Mouse (Mus musculus) bone marrow macrophage, adult 2 months (primary cell): ENCODE measurements at regions not wholly inside any gene's neighbourhood (a gene's known extent, or its start where the extent isn't known, plus 50 kb on each side); places are given as distances from the start of the nearest gene placed in this dataset.

Source experiments
- CTCF ChIP-seq: IDR thresholded peaks from 2 replicates; pipeline ENCODE4 v1.5.1; 2012; ENCODE audit warnings: low read depth, mild to moderate bottlenecking, low read length, moderate library complexity
- POLR2A ChIP-seq: IDR thresholded peaks from 2 replicates; pipeline ENCODE4 v1.6.1; 2012; ENCODE audit warnings: mild to moderate bottlenecking, low read depth, low read length, borderline replicate concordance

DNA sequence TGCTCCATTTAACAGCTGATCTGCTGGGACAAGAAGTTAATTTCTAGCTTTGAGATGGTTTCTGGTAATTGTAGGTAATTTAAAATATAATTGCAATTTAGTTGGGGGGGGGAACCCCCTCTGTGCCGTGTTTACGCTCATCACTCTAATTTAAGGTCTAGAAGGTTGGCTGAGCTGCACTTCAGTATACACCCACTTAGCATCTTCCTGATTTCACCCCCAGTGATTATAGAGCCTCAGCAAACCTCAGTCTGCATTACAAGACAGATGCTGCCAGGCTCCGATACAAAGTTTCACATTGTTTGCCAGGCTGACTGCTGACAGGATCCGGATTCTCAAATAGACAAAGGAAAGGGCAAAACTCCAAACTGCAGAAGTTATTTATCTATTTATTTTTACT is 71.5 kb upstream of the Bmp4 start:
- TF ChIP-seq CTCF (no peak), POLR2A (no peak)
